Mouse (Mus musculus) ES-Bruce4 (cell line): ENCODE measurements around the gene Dclre1a. TPM values are rescaled to one million over a fixed set of nuclear protein-coding genes. Genes with fewer than 3 reads are reported as not detected.

ENCODE experiments used
- H3K27ac ChIP-seq: 2 replicates; pipeline ENCODE4 v1.5.1; 2012; ENCODE audit warnings: low read length, inconsistent platforms; ENCODE audit not compliant: insufficient read depth
- H3K27me3 ChIP-seq: 2 replicates; pipeline ENCODE4 v1.6.1; 2012; ENCODE audit warnings: mild to moderate bottlenecking, low read length, inconsistent platforms; ENCODE audit not compliant: control insufficient read depth, poor library complexity, insufficient read depth, severe bottlenecking
- H3K36me3 ChIP-seq: 2 replicates; pipeline ENCODE4 v1.6.1; 2012; ENCODE audit warnings: inconsistent platforms, mild to moderate bottlenecking, low read length, moderate library complexity; ENCODE audit not compliant: control insufficient read depth, poor library complexity, insufficient read depth, severe bottlenecking
- H3K4me1 ChIP-seq: one replicate; pipeline ENCODE4 v1.8.1; 2011; ENCODE audit warnings: low read length; ENCODE audit not compliant: control insufficient read depth, insufficient read depth
- H3K4me3 ChIP-seq: 2 replicates; pipeline ENCODE4 v1.5.1; 2011; ENCODE audit warnings: low read depth, mild to moderate bottlenecking, low read length
- H3K9ac ChIP-seq: 2 replicates; pipeline ENCODE4 v1.6.1; 2012; ENCODE audit warnings: low read depth, mild to moderate bottlenecking, inconsistent platforms; ENCODE audit not compliant: poor library complexity, severe bottlenecking
- H3K9me3 ChIP-seq: replicated peaks from 2 replicates; pipeline ENCODE4 v1.6.1; 2012; ENCODE audit warnings: mild to moderate bottlenecking, low read length, inconsistent platforms; ENCODE audit not compliant: control insufficient read depth, poor library complexity, insufficient read depth, severe bottlenecking
- CTCF ChIP-seq: IDR thresholded peaks from one replicate; pipeline ENCODE4 v1.8.1; 2011; ENCODE audit warnings: low read depth, low read length
- EP300 ChIP-seq: IDR thresholded peaks from 2 replicates; pipeline ENCODE4 v1.6.1; 2011; ENCODE audit warnings: low read depth, low read length; ENCODE audit not compliant: insufficient read depth
- POLR2A ChIP-seq: IDR thresholded peaks from one replicate; pipeline ENCODE4 v1.8.1; 2011; ENCODE audit warnings: low read length; ENCODE audit not compliant: insufficient read depth
- polyA plus RNA-seq: library from polyadenylated mRNA; stranded (reverse); fragments of >200 nt; gene quantifications from 2 replicates; pipeline ENCODE4 v1.2.4, GENCODE M21; 2011; ENCODE audit warnings: low read depth; ENCODE audit not compliant: missing spikeins, insufficient read depth, insufficient read length

Dclre1a gene
- polyA plus RNA-seq, result 14.0 and 16.0 TPM in 2 replicates

- H3K4me1 ChIP-seq, result no peaks in the 10 kb centered on the region
- H3K27ac ChIP-seq, result peak within 1 kb of the TSS; percentile 78
- H3K4me3 ChIP-seq, result peak within 1 kb of the TSS; percentile 96
- H3K9me3 ChIP-seq, result no peaks in the 10 kb centered on the region
- peaks cover 5% of the 10 kb centered on the region for H3K36me3 ChIP-seq
- TF ChIP-seq POLR2A (no peak), CTCF (no peak), EP300 (no peak)
- no peaks in the 10 kb centered on the region for H3K27me3 ChIP-seq
- peak within 1 kb of the TSS; percentile 96 for H3K9ac ChIP-seq
Measured at GRCm38 (mm10) chr19:56547456-56548229, at the start of gene Dclre1a. Gene Dclre1a, minus strand, starts transcription at chr19:56548222.

DNA sequence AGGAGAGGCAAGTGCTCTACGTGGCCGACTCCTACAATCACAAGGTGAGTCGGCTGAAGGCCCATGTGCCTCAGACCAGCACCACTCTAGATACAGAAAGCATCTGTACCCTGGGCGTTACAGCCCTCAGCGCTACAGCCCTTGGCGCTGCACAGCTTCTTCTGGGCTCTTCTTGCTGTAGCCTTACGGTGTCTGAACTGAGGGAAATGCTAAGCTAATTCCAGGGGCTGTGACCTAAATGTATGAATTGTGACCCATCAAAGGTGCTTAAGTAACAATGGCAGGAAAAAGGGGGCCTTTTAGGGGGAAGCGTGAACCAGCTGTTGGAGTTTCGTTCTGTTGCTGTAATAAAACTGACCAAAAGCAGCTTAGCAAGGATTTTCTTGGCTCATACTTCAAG lies 44.5 kb upstream of the Dclre1a start:
- Histone ChIP-seq H3K27ac (no peak overlapping the region), H3K9me3 (no peaks in the 10 kb centered on the region), H3K27me3 (no peaks in the 10 kb centered on the region), H3K9ac (no peak overlapping the region), H3K4me1 (no peaks in the 10 kb centered on the region), H3K4me3 (no peak overlapping the region), H3K36me3 (peaks cover 8% of the 10 kb centered on the region)
- no peak for TF ChIP-seq POLR2A
- no peak for TF ChIP-seq EP300
- TF ChIP-seq CTCF, result no peak

GRCm38 (mm10) chr19:56590250-56590649 lies 42.2 kb upstream of the Dclre1a start:
- no peak overlapping the region for H3K4me3 ChIP-seq
- no peak overlapping the region for H3K27ac ChIP-seq
- no peak for TF ChIP-seq CTCF
- no peak for TF ChIP-seq EP300
- TF ChIP-seq POLR2A, result no peak
- no peaks in the 10 kb centered on the region for H3K27me3 ChIP-seq
- H3K9ac ChIP-seq, result no peak overlapping the region
- peaks cover 5% of the 10 kb centered on the region for H3K36me3 ChIP-seq
- no peaks in the 10 kb centered on the region for H3K4me1 ChIP-seq
- no peaks in the 10 kb centered on the region for H3K9me3 ChIP-seq

DNA sequence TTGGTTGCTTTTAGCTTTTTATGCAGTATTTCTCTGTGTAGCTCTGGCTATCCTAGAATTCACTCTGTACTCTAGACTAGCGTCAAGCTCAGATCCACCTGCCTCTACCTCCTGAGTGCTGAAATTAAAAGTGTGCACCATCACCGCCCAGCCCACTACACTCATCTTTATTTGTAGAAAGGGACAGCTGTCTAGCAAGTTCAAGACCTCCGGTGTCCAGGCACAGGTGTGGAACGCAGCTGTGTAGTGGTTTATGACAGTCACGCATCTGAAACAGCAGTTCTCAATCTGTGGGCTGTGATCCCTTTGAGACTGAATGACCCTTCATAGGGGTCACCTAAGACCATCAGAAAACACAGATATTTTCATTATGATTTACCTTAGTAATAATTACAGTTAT lies 41.4 kb upstream of the Dclre1a start:
- H3K9me3 ChIP-seq, result no peaks in the 10 kb centered on the region
- H3K9ac ChIP-seq, result no peak overlapping the region
- H3K4me1 ChIP-seq, result no peaks in the 10 kb centered on the region
- no peak overlapping the region for H3K27ac ChIP-seq
- H3K36me3 ChIP-seq, result peaks cover 5% of the 10 kb centered on the region
- TF ChIP-seq EP300 (no peak), POLR2A (no peak), CTCF (no peak)
- no peak overlapping the region for H3K4me3 ChIP-seq
- no peaks in the 10 kb centered on the region for H3K27me3 ChIP-seq

DNA sequence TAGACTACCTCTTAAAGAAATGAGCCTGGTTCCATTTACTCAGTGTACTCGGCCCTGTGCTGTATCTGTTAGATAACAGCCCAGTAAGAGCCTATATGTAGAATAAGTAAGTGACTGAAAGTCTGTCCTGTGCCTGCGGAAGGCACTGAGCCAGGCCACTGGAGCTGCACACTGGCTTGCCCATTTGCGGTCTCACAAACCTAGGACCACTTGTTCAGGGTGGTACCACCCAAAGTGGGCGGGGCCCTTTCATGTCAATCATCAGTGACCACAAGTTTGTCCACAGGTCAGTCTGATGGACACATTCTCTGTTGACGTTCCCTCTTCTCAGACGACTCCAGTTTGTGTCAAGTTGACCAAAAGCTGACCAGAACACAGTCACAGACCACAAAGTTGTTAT lies 41.0 kb upstream of the Dclre1a start:
- H3K27ac ChIP-seq, result no peak overlapping the region
- H3K4me3 ChIP-seq, result no peak overlapping the region
- no peaks in the 10 kb centered on the region for H3K9me3 ChIP-seq
- TF ChIP-seq POLR2A (no peak), EP300 (no peak), CTCF (no peak)
- no peaks in the 10 kb centered on the region for H3K4me1 ChIP-seq
- no peaks in the 10 kb centered on the region for H3K27me3 ChIP-seq
- H3K36me3 ChIP-seq, result peaks cover 8% of the 10 kb centered on the region
- no peak overlapping the region for H3K9ac ChIP-seq

GRCm38 (mm10) chr19:56588205-56588626 lies 40.2 kb upstream of the Dclre1a start:
- H3K27me3 ChIP-seq, result no peaks in the 10 kb centered on the region

More at GRCm38 (mm10) chr19:56588205-56588626, 40.2 kb upstream of the Dclre1a start:
- H3K4me3 ChIP-seq, result no peak overlapping the region
- TF ChIP-seq EP300, result no peak
- no peaks in the 10 kb centered on the region for H3K9me3 ChIP-seq
- H3K27ac ChIP-seq, result no peak overlapping the region
- peaks cover 8% of the 10 kb centered on the region for H3K36me3 ChIP-seq
- H3K9ac ChIP-seq, result no peak overlapping the region
- no peaks in the 10 kb centered on the region for H3K4me1 ChIP-seq
